Mouse (Mus musculus): ENCODE results near the gene Stk25. TPM values are rescaled to one million over a fixed set of nuclear protein-coding genes. Genes with fewer than 3 reads are reported as not detected.
"Not testable (repeated sequence)": the region's sequence is repeated elsewhere in the genome, so short reads cannot be mapped to it uniquely, and the experiment has no call there.

The Stk25 gene
- 326 and 365 TPM in 2 replicates for polyA plus RNA-seq (2015; fragmentation: Nextera tagmentation; extraction: Ambion mirVana)

GRCm38 (mm10) chr1:93658559-93658958 is at the start of gene Stk25:
Stk25 (minus strand) TSS chr1:93658659.
- not testable (repeated sequence) for H3K27ac ChIP-seq (replicated peaks); H3K4me3 ChIP-seq; H3K4me1 ChIP-seq (replicated peaks); H3K9me3 ChIP-seq; H3K27me3 ChIP-seq; H3K4me2 ChIP-seq; H3K9ac ChIP-seq; H3K36me3 ChIP-seq; ATAC-seq (ENCODE audit: low FRiP score, low read depth)

GRCm38 (mm10) chr1:93705389-93705788 is 46.9 kb upstream of the Stk25 start:
- Histone ChIP-seq H3K9ac (no peak overlapping the region), H3K27ac (replicated peaks) (no peak overlapping the region), H3K36me3 (peaks cover 15% of the 10 kb centered on the region; the same call in 1 of the 2 replicates), H3K4me1 (replicated peaks) (no peaks in the 10 kb centered on the region), H3K4me2 (no peak overlapping the region), H3K4me3 (no peak overlapping the region), H3K9me3 (no peaks in the 10 kb centered on the region), H3K27me3 (no peaks in the 10 kb centered on the region)
- ATAC-seq (ENCODE audit: low FRiP score, low read depth), result no peak
- 72% methylated on average over 3 of the region's 3 CpGs for WGBS

- WGBS, result 82% methylated on average over 9 of the region's 9 CpGs
- Histone ChIP-seq H3K9me3 (no peaks in the 10 kb centered on the region), H3K4me2 (no peak overlapping the region), H3K27ac (replicated peaks) (no peak overlapping the region), H3K27me3 (no peaks in the 10 kb centered on the region), H3K4me1 (replicated peaks) (no peaks in the 10 kb centered on the region), H3K9ac (no peak overlapping the region), H3K4me3 (no peak overlapping the region), H3K36me3 (peaks cover 15% of the 10 kb centered on the region; the same call in 1 of the 2 replicates)
- ATAC-seq (ENCODE audit: low FRiP score, low read depth), result no peak
These were observed 45.9 kb upstream of the Stk25 start for GRCm38 (mm10) chr1:93704341-93704740.

DNA sequence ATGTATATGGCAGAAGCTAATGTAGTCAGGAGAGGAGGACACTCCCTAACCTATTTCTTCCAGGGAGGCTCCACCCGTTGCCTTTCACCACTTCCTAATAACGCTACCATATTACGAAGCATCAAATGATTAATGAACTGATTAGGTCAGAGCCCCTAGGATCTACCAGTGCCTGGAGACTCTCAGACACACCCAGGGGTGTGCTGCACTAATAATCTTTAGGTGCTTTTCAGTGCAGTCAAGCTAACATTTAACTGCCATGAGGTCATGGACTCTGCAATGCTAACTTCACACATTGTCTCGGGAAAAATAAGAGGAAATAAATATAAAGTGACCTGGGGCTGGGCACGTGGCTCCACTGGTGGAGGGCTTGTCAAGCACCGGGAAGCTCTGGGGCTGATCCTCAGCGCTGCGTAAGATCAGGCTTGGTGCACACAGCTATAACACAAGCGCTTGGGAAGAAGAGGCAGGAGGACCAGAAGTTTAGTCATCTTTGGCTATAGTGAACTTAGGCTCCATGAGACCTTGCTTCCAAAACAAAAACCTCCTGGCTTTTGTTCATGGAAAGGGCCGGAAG is 45.1 kb upstream of the Stk25 start:
- ATAC-seq (ENCODE audit: low FRiP score, low read depth), result no peak
- no peak overlapping the region for H3K9ac ChIP-seq
- H3K4me1 ChIP-seq (replicated peaks), result no peaks in the 10 kb centered on the region
- no peak overlapping the region for H3K4me2 ChIP-seq
- no peak overlapping the region for H3K4me3 ChIP-seq
- H3K36me3 ChIP-seq, result peaks cover 15% of the 10 kb centered on the region; the same call in 1 of the 2 replicates
- no peak overlapping the region for H3K27ac ChIP-seq (replicated peaks)
- no peaks in the 10 kb centered on the region for H3K9me3 ChIP-seq
- no peaks in the 10 kb centered on the region for H3K27me3 ChIP-seq
- WGBS, result 96% methylated on average over 10 of the region's 10 CpGs

DNA sequence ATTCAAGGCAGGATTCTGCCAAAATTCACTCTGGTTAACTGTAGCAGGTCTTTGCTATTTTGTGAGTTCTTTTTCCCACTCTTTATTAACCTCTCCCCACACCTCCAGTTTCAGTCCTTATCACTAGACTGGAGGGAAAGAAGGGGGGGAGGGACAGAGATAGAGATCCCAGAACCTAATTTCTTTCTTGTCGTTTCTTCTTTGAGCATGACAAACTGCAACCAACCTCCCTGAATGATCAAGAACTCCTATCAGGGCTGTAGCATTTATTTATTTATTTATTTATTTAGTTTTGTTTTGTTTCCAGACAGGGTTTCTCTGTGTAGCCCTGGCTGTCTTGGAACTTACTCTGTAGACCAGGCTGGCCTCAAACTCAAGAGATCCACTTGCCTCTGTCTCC is 43.6 kb upstream of the Stk25 start:
- 90% methylated on average over 1 of the region's 1 CpGs for WGBS
- ATAC-seq (ENCODE audit: low FRiP score, low read depth), result no peak

GRCm38 (mm10) chr1:93699159-93699558 is 40.7 kb upstream of the Stk25 start:
- ATAC-seq (ENCODE audit: low FRiP score, low read depth), result no peak
- Histone ChIP-seq H3K27ac (replicated peaks) (no peak overlapping the region), H3K9ac (no peak overlapping the region), H3K4me3 (no peak overlapping the region), H3K4me2 (no peak overlapping the region), H3K36me3 (peaks cover 13% of the 10 kb centered on the region; the same call in 1 of the 2 replicates), H3K9me3 (no peaks in the 10 kb centered on the region), H3K27me3 (no peaks in the 10 kb centered on the region), H3K4me1 (replicated peaks) (no peaks in the 10 kb centered on the region)
- 84% methylated on average over 4 of the region's 4 CpGs for WGBS

More for the DNA sequence above, 43.6 kb upstream of the Stk25 start:
- Histone ChIP-seq H3K36me3 (peaks cover 10% of the 10 kb centered on the region; the same call in 1 of the 2 replicates), H3K4me1 (replicated peaks) (no peaks in the 10 kb centered on the region), H3K9ac (no peak overlapping the region), H3K4me3 (no peak overlapping the region), H3K27me3 (no peaks in the 10 kb centered on the region), H3K27ac (replicated peaks) (no peak overlapping the region), H3K4me2 (no peak overlapping the region), H3K9me3 (no peaks in the 10 kb centered on the region)

GRCm38 (mm10) chr1:93697317-93697716 is 38.9 kb upstream of the Stk25 start:
- no peak for ATAC-seq (ENCODE audit: low FRiP score, low read depth)
- Histone ChIP-seq H3K36me3 (0 out of 2 replicates have a peak, but pooled peaks cover 12% of the 10 kb centered on the region), H3K9me3 (no peaks in the 10 kb centered on the region), H3K27me3 (no peaks in the 10 kb centered on the region), H3K9ac (no peak overlapping the region), H3K27ac (replicated peaks) (no peak overlapping the region), H3K4me2 (no peak overlapping the region), H3K4me3 (no peak overlapping the region), H3K4me1 (replicated peaks) (no peaks in the 10 kb centered on the region)
- 64% methylated on average over 3 of the region's 3 CpGs for WGBS

DNA sequence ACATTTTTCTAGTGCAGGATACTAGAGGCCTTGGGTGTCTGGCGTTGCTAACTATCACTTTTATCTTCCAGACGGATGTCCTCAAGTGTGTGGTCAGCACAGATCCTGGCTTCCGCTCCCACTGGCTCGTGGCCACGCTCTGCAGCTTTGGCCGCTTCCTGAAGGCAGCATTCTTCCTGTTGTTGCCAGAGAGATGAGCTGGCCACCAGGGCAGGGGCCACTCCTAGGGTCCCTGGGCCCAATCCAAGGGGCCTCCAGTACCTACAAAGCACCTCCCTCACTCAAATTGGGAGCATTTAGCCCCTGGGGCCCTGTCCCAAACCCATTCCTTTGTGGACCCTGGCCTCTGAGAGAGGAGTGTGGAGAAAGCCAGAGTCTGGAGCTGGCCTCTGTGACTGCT is 36.5 kb upstream of the Stk25 start:
- H3K4me2 ChIP-seq, result no peak overlapping the region
- H3K4me3 ChIP-seq, result no peak overlapping the region
- no peak overlapping the region for H3K27ac ChIP-seq (replicated peaks)
- peaks cover 15% of the 10 kb centered on the region; the same call in 1 of the 2 replicates for H3K36me3 ChIP-seq
- H3K9me3 ChIP-seq, result no peaks in the 10 kb centered on the region
- no peak overlapping the region for H3K9ac ChIP-seq
- H3K4me1 ChIP-seq (replicated peaks), result no peaks in the 10 kb centered on the region
- H3K27me3 ChIP-seq, result no peaks in the 10 kb centered on the region
- ATAC-seq (ENCODE audit: low FRiP score, low read depth), result no peak
- WGBS, result 83% methylated on average over 6 of the region's 6 CpGs

DNA sequence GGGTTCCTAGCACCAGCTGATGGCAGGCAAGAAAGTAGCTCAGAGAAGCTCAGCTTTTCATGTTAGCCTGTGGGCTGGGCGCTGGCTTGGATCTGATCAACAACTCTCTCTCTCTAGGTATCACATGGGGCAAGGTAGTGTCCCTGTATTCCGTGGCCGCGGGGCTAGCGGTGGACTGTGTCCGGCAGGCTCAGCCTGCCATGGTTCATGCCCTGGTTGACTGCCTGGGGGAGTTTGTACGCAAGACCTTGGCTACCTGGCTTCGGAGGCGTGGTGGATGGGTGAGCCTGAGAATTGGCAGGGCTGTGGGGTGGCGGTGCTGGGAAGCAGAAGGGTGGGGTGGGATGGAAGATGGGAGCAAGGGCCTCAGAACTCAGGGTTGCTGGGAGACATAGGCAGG is 35.5 kb upstream of the Stk25 start:
- H3K9me3 ChIP-seq, result no peaks in the 10 kb centered on the region
- H3K36me3 ChIP-seq, result peaks cover 15% of the 10 kb centered on the region; the same call in 1 of the 2 replicates
- ATAC-seq (ENCODE audit: low FRiP score, low read depth), result no peak
- no peaks in the 10 kb centered on the region for H3K27me3 ChIP-seq
- H3K27ac ChIP-seq (replicated peaks), result no peak overlapping the region
- H3K9ac ChIP-seq, result no peak overlapping the region
- peaks cover under 1% of the 10 kb centered on the region; the same call in 1 of the 2 replicates for H3K4me1 ChIP-seq (replicated peaks)
- no peak overlapping the region for H3K4me3 ChIP-seq
- 97% methylated on average over 10 of the region's 10 CpGs for WGBS
- H3K4me2 ChIP-seq, result no peak overlapping the region

- no peak for ATAC-seq (ENCODE audit: low FRiP score, low read depth)
- Histone ChIP-seq H3K9me3 (no peaks in the 10 kb centered on the region), H3K4me2 (no peak overlapping the region), H3K27me3 (no peaks in the 10 kb centered on the region), H3K9ac (no peak overlapping the region), H3K27ac (replicated peaks) (no peak overlapping the region), H3K4me1 (replicated peaks) (peaks cover 5% of the 10 kb centered on the region), H3K36me3 (peaks cover 15% of the 10 kb centered on the region; the same call in 1 of the 2 replicates), H3K4me3 (no peak overlapping the region)
- 92% methylated on average over 3 of the region's 3 CpGs for WGBS
These were observed 35.0 kb upstream of the Stk25 start for GRCm38 (mm10) chr1:93693502-93693901.

GRCm38 (mm10) chr1:93692773-93693172 is 34.3 kb upstream of the Stk25 start:
- no peak for ATAC-seq (ENCODE audit: low FRiP score, low read depth)
- H3K9ac ChIP-seq, result no peak overlapping the region
- 97% methylated on average over 9 of the region's 9 CpGs for WGBS

DNA sequence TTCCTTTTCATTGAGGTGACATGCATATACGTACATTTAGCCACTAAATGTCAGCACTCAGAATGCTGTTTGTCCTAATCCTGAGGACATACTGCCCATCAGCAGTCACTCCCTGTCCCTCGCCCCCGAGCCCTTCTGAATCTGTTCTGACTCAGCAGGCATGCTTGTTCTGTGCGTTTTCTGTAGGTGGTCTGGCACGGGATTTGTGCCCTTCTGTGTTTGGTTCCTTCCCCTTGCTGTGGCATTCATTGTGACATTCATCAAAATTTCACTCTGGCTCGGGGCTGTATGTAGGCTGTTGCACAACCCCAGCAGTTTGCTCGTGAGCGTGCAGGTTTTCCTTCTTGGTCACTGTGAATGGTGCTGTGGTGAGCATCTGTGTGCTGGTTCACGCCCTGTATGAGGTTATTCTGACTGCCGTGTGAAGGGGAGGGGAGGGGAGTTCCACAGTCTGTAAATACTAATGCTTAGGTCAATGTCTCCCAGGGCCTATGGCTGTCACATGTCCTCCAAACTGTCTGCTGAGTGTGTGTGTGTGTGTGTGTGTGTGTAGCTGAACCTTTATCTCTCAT is 33.4 kb upstream of the Stk25 start:
- ATAC-seq (ENCODE audit: low FRiP score, low read depth), result no peak
- H3K9ac ChIP-seq, result no peak overlapping the region
- H3K4me3 ChIP-seq, result no peak overlapping the region
- H3K27me3 ChIP-seq, result no peaks in the 10 kb centered on the region
- H3K9me3 ChIP-seq, result no peaks in the 10 kb centered on the region
- H3K4me1 ChIP-seq (replicated peaks), result peaks cover 21% of the 10 kb centered on the region
- peaks cover 15% of the 10 kb centered on the region; the same call in 1 of the 2 replicates for H3K36me3 ChIP-seq
- no peak overlapping the region for H3K4me2 ChIP-seq
- WGBS, result 73% methylated on average over 10 of the region's 10 CpGs
- no peak overlapping the region for H3K27ac ChIP-seq (replicated peaks)

More at GRCm38 (mm10) chr1:93692773-93693172, 34.3 kb upstream of the Stk25 start:
- no peaks in the 10 kb centered on the region for H3K27me3 ChIP-seq
- no peak overlapping the region for H3K27ac ChIP-seq (replicated peaks)
- no peak overlapping the region for H3K4me3 ChIP-seq
- no peaks in the 10 kb centered on the region for H3K9me3 ChIP-seq
- no peak overlapping the region for H3K4me2 ChIP-seq
- peaks cover 15% of the 10 kb centered on the region; the same call in 1 of the 2 replicates for H3K36me3 ChIP-seq
- H3K4me1 ChIP-seq (replicated peaks), result peaks cover 12% of the 10 kb centered on the region
